Mouse (Mus musculus): ENCODE data around the gene Glul.

Gene Glul

GRCm38 (mm10) chr1:153910423-153910822, 10.7 kb downstream of the Glul start:
- no peak for DNase-seq

DNA sequence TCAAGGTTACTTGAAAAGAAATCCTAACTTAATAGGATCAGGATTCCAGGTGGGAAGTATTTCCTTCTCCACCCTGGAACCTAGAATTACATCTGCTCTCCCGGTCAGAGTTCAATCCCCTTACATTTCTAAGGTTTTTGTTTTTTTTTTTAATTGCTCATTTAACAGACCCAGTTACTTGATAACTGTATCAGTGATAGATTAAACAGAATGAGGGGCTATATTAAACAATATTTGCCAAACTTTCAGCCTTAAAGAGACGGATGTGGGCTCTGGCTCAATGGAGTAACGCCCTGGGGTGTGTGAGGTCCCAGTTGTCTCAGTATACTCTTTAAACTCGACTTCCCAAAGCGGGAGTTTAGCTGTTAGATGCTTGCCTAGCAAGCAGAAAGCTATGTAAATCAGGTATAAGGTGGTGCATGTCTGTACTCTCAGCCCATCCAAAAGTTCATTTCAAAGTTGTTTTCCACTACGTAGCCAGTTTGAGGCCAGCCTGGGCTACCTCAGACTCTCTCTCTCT, 11.6 kb downstream of the Glul start:
- DNase-seq = no peak

GRCm38 (mm10) chr1:153913869-153914268, 14.1 kb downstream of the Glul start:
- DNase-seq = no peak

GRCm38 (mm10) chr1:153918521-153919206, 18.9 kb downstream of the Glul start:
- DNase-seq = no peak

GRCm38 (mm10) chr1:153921642-153922041, 21.9 kb downstream of the Glul start:
- no peak for DNase-seq

- DNase-seq = no peak
Measured at GRCm38 (mm10) chr1:153922571-153923021, 22.9 kb downstream of the Glul start.

DNA sequence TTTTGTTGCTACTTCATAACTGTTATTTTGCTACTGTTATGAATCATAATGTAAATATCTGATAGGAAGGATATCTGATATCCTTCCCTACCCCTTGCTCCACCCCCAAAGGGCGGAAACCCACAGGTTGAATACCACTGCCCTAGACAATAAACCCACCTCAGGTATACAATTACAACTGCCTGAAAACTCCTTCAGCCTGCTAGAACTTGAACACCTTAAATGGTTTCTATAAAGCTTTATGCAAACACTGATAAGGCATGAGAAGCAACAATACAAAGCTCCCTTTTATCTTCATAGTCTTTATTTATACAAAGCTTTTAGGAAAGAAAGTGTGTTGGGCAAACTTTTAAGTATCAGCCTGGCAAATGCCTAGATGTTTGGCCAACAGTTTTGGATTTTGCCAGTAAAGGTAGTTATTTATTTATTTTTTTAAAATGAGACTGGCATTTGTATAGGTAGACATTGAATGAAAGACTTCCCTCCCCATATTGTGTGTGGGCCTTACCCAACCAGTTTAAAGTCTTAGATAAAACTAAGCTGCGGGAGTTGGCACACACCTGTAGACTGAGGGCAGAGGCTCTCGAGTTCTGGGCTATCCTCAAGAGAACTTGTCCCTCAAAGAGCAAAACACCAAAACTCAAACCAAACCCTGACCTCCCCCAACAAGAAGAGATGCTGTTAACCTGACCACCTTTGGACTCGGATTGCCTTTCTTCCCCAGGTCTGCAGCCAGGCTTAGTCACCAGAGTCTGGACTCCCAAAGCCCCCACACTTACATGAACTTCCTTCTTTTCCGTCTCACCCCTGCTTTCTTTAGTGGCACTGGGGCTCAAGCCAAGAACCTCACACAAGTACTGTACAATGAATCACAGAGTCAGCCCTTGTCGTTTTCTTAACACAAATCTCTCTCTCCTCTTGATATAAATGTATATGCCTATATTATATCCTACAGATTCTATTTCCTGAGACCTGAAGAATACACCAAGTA, 24.9 kb downstream of the Glul start:
- DNase-seq = no peak

DNA sequence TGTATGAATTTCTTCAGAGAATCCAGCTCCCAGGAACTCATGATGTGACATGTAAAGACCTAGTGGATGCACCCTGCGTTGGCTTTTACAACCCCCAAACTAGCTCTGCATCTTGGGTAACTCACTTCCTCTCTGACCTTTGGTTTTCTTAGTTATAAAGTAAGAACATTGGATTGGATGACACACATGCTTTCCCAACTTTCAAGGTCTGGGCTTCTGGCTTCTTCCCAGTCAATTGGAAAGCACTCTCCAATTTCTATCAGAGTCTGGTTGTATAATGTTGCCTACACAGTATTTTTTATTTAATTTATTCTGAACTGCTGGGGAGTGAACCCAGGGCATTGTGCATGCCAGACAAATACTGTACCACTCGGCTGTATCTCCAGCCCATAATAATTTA, 30.7 kb downstream of the Glul start:
- no peak for DNase-seq

- DNase-seq = no peak
Measured at GRCm38 (mm10) chr1:153933772-153934171, 34.0 kb downstream of the Glul start.

- DNase-seq = no peak
Measured at GRCm38 (mm10) chr1:153935844-153936380, 36.2 kb downstream of the Glul start.

- no peak for DNase-seq
Measured at GRCm38 (mm10) chr1:153937025-153937424, 37.3 kb downstream of the Glul start.

DNA sequence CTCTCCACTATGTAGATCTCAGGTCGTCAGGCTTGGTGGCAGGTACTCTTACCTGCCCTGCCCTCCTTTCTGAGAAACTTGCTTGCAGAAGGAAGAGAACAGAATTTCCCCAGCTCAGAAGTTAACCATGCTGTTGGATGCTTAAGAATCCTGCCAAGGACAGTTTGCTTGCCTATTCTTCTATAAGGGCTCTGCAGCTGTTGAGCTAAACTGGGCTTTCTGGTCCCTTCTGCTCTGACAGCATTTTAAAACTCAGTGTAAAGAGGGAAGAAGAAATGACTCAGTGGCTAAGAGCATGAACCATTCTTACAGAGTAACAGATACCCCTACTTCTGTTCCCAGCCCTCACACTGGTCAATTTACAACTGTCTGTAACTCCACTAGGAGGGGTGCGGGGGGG, 41.2 kb downstream of the Glul start:
- DNase-seq = no peak

GRCm38 (mm10) chr1:153945181-153945580, 45.4 kb downstream of the Glul start:
- DNase-seq = no peak

- no peak for DNase-seq
Measured at GRCm38 (mm10) chr1:153946971-153947370, 47.2 kb downstream of the Glul start.

DNA sequence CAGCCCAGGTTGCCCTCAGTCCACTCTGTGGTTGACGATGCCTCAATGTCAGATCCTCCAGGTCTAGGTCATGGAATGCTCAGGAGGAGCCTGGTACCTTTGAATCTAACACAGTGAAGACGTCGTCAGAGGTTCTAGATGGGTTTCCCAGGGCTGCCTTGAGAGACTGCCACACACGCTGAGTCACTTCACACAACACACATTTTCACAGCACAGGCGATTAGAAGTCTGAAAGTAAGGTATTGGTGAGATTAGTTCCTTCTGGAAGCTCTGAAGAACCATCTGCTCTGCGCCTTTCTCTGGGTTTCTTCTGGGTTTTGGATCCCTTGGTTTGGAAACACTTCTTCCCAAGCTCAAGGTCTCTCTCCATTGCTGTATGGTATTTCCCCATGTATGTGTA, 48.1 kb downstream of the Glul start:
- no peak for DNase-seq

DNA sequence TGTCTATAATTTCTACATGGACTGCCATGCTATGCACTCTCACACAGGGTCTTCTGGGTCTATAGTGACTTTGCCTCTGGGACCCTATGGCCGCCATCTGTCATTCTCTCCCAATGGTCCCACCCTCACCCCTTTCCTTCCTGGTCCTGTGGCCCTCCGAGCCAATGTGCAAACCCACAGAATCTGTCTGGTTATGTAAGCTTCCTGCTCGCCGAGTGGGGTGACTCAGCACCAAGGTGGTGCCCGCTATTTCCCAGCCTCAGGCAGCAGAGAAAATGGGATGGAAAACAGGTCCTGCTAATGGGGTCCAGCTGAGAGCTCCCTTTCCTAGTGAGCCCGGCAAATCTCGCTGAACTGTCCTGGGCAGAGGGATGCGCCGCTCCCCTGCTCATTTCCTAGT, 53.5 kb downstream of the Glul start:
- no peak for DNase-seq

DNA sequence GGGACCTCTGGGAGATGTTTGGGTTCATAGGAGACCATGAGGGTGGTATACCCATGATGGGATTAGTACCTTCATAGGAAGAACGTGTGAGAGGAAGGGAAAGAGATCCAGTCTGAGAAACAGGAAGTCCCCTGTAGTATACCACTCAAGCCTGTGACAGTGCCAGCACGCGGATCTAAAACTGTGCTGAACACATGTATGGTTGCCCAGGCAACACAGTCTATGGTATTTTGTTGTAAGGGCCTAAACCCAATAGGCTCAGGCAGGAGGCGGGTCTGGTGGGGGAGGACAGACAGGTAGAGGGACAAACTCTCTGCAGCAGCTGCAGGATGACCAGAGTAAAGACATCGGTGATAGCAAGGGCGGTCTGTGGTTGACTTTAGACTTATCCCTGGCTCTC, 54.1 kb downstream of the Glul start:
- DNase-seq = no peak

- DNase-seq = no peak
Measured at GRCm38 (mm10) chr1:153957850-153958249, 58.1 kb downstream of the Glul start.

All from cerebellum, adult 11-12 months (tissue).